Mouse (Mus musculus) cerebellum, adult 11-12 months (tissue): ENCODE measurements at regions not wholly inside any gene's neighbourhood (a gene's known extent, or its start where the extent isn't known, plus 50 kb on each side); places are given as distances from the start of the nearest gene placed in this dataset.

Experiments
- DNase-seq: peaks from one replicate; pipeline ENCODE4 v3.0.0; 2022

- no peak for DNase-seq
Observed at GRCm38 (mm10) chr2:114993882-114994281, 339.1 kb upstream of the Dph6 start.

GRCm38 (mm10) chr2:114994691-114995347 lies 340.1 kb upstream of the Dph6 start:
- no peak for DNase-seq

- DNase-seq, result no peak
Observed at GRCm38 (mm10) chr2:115013916-115014315, 359.2 kb upstream of the Dph6 start.

- no peak for DNase-seq
Observed at GRCm38 (mm10) chr2:115026777-115027176, 372.0 kb upstream of the Dph6 start.

GRCm38 (mm10) chr2:115031134-115031533 lies 376.4 kb upstream of the Dph6 start:
- DNase-seq, result no peak

GRCm38 (mm10) chr2:115036205-115036604 lies 381.4 kb upstream of the Dph6 start:
- DNase-seq, result no peak

- no peak for DNase-seq
Observed at GRCm38 (mm10) chr2:115042299-115042785, 387.6 kb upstream of the Dph6 start.

GRCm38 (mm10) chr2:115056327-115057070 lies 401.7 kb upstream of the Dph6 start:
- DNase-seq, result no peak

- no peak for DNase-seq
Observed at GRCm38 (mm10) chr2:115057200-115057599, 402.4 kb upstream of the Dph6 start.

- DNase-seq, result no peak
Observed at GRCm38 (mm10) chr2:115067489-115068163, 412.9 kb upstream of the Dph6 start.

GRCm38 (mm10) chr2:115069704-115070103 lies 414.9 kb upstream of the Dph6 start:
- no peak for DNase-seq

GRCm38 (mm10) chr2:115070123-115070522 lies 415.4 kb upstream of the Dph6 start:
- DNase-seq, result no peak

GRCm38 (mm10) chr2:115070666-115071065 lies 415.9 kb upstream of the Dph6 start:
- no peak for DNase-seq

GRCm38 (mm10) chr2:115081563-115082291 lies 427.0 kb upstream of the Dph6 start:
- no peak for DNase-seq

- no peak for DNase-seq
Observed at GRCm38 (mm10) chr2:115082292-115082809, 427.6 kb upstream of the Dph6 start.

- no peak for DNase-seq
Observed at GRCm38 (mm10) chr2:115088421-115089120, 433.8 kb upstream of the Dph6 start.

GRCm38 (mm10) chr2:115090430-115091175 lies 435.8 kb upstream of the Dph6 start:
- DNase-seq, result no peak

- no peak for DNase-seq
Observed at GRCm38 (mm10) chr2:115095351-115095750, 440.6 kb upstream of the Dph6 start.

- no peak for DNase-seq
Observed at GRCm38 (mm10) chr2:115101501-115101900, 446.7 kb upstream of the Dph6 start.

- no peak for DNase-seq
Observed at GRCm38 (mm10) chr2:115119429-115120205, 461.9 kb upstream of the BC052040 start.

GRCm38 (mm10) chr2:115120206-115120503 lies 461.4 kb upstream of the BC052040 start:
- DNase-seq, result no peak
